ENCODE assay signal across 10 mouse cellular contexts in the genomic region with DNA sequence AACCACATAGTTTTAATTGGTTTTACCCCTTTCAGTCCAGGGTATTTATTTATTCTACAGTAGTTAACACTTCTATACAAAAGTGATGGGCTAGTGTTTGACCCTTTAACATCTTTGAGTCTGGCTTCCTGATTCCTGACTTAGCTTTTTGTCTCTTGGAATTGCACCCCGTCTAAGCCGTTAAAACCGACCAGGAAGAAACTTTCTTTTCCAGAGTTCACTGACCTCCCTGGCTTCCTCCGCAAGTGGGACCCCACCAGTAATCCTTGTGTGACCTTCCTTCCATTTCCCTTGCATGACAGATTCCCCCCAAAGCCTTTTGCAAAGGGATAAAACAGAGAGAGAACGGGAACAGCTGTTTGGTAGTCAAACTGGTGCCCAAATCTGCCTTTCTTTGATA. TPM values are rescaled to one million over a fixed set of nuclear protein-coding genes. Genes with fewer than 3 reads are reported as not detected.
DNase-seq lines count a peak whose midpoint lies in the region; ATAC-seq and TF ChIP-seq lines count a peak whose summit lies in the region.
"Had no signal": no experiment of that assay in that cellular context is flagged by ENCODE, and none has a peak within 500 bp of the region (broad histone marks: within the 10 kb centered on the region; RNA-seq: fewer than 3 reads in every experiment).

No protein-coding gene starts in this region.

- TF ChIP-seq CTCF in lung, embryonic 14.5 days (IDR thresholded peaks at IDR 0.05; ENCODE audit: low read depth) = no peak
- TF ChIP-seq CTCF in forebrain, postnatal 0 days (IDR thresholded peaks at IDR 0.05; ENCODE audit: low read depth) = no peak

- peak overlapping the region; percentile 96 for H3K4me2 ChIP-seq in lung, embryonic 14.5 days
- H3K4me2 ChIP-seq in forebrain, postnatal 0 days (ENCODE audit: low read depth) = peak overlapping the region; percentile 97; the same call in 1 of the 2 replicates
- peak overlapping the region; percentile 96 for H3K4me2 ChIP-seq in intestine, embryonic 15.5 days (replicated peaks)
- H3K4me2 ChIP-seq in neural tube, embryonic 13.5 days = peak overlapping the region; percentile 96

- 0 out of 2 replicates have a peak, but pooled peaks cover 3% of the 10 kb centered on the region for H3K4me1 ChIP-seq in lung, embryonic 14.5 days (ENCODE audit: insufficient read depth)
- no peaks in the 10 kb centered on the region for H3K4me1 ChIP-seq in forebrain, postnatal 0 days (ENCODE audit: insufficient read depth)
- peaks cover 2% of the 10 kb centered on the region; the same call in 1 of the 2 replicates for H3K4me1 ChIP-seq in intestine, embryonic 15.5 days (replicated peaks)
- H3K4me1 ChIP-seq in neural tube, embryonic 13.5 days (replicated peaks) = peaks cover 4% of the 10 kb centered on the region

- ATAC-seq in lung, embryonic 14.5 days (ENCODE audit: insufficient read depth) = no peak
- ATAC-seq in forebrain, postnatal 0 days = no peak
- no peak for ATAC-seq in intestine, embryonic 15.5 days
- ATAC-seq in neural tube, embryonic 13.5 days (ENCODE audit: low read depth) = no peak

- no peak overlapping the region for H3K27ac ChIP-seq in lung, embryonic 14.5 days (ENCODE audit: low read depth)
- H3K27ac ChIP-seq in forebrain, postnatal 0 days (ENCODE audit: low read depth, low read length) = no peak overlapping the region
- H3K27ac ChIP-seq in intestine, embryonic 15.5 days = no peak overlapping the region
- H3K27ac ChIP-seq in neural tube, embryonic 13.5 days (replicated peaks) = no peak overlapping the region

- 6% methylated on average over 5 of the region's 5 CpGs for WGBS in lung, embryonic 14.5 days
- 12% methylated on average over 5 of the region's 5 CpGs for WGBS in forebrain, postnatal 0 days
- WGBS in intestine, embryonic 15.5 days = 13% methylated on average over 5 of the region's 5 CpGs
- 13% methylated on average over 5 of the region's 5 CpGs for WGBS in neural tube, embryonic 13.5 days

- no peaks in the 10 kb centered on the region for H3K36me3 ChIP-seq in lung, embryonic 14.5 days (ENCODE audit: insufficient read depth)
- H3K36me3 ChIP-seq in forebrain, postnatal 0 days (ENCODE audit: insufficient read depth) = no peaks in the 10 kb centered on the region
- H3K36me3 ChIP-seq in intestine, embryonic 15.5 days = no peaks in the 10 kb centered on the region
- no peaks in the 10 kb centered on the region for H3K36me3 ChIP-seq in neural tube, embryonic 13.5 days

- no peaks in the 10 kb centered on the region for H3K27me3 ChIP-seq in lung, embryonic 14.5 days (ENCODE audit: insufficient read depth, low read length)
- no peaks in the 10 kb centered on the region; the same call in 1 of the 2 replicates for H3K27me3 ChIP-seq in forebrain, postnatal 0 days (ENCODE audit: insufficient read depth, low read length)
- no peaks in the 10 kb centered on the region for H3K27me3 ChIP-seq in intestine, embryonic 15.5 days (replicated peaks)
- H3K27me3 ChIP-seq in neural tube, embryonic 13.5 days = no peaks in the 10 kb centered on the region

- DNase-seq in lung, embryonic 14.5 days = peak; percentile 22
- no peak for DNase-seq in lung, postnatal 10 days
- DNase-seq in forebrain, postnatal 0 days = no peak
- no peak for DNase-seq in cerebellum, adult 9-10 months
- no peak for DNase-seq in layer of hippocampus, postnatal 10 days (ENCODE audit: low spot score in 2 of 2)
- no peak for DNase-seq in left cerebral cortex, adult 8-10 months (ENCODE audit: low spot score in 2 of 2)
- DNase-seq: gastrocnemius, postnatal 36 days had no signal

- H3K4me3 ChIP-seq in lung, embryonic 14.5 days (ENCODE audit: low read depth, low read length) = peak overlapping the region; percentile 70
- peak overlapping the region; percentile 55 for H3K4me3 ChIP-seq in forebrain, postnatal 0 days (ENCODE audit: low read depth, low read length)
- H3K4me3 ChIP-seq in intestine, embryonic 15.5 days (replicated peaks) = peak overlapping the region; percentile 7; the same call in 1 of the 2 replicates
- peak overlapping the region; percentile 61 for H3K4me3 ChIP-seq in neural tube, embryonic 13.5 days

- H3K9ac ChIP-seq in lung, embryonic 14.5 days = 0 out of 2 replicates have a peak overlapping the region, but pooled peaks have one; percentile 34
- no peak overlapping the region for H3K9ac ChIP-seq in forebrain, postnatal 0 days
- H3K9ac ChIP-seq in intestine, embryonic 15.5 days = 0 out of 2 replicates have a peak overlapping the region, but pooled peaks have one; percentile 3
- H3K9ac ChIP-seq in neural tube, embryonic 13.5 days = peak overlapping the region; percentile 10; the same call in 1 of the 2 replicates

- no peaks in the 10 kb centered on the region for H3K9me3 ChIP-seq in lung, embryonic 14.5 days (ENCODE audit: low read depth, low read length)
- no peaks in the 10 kb centered on the region for H3K9me3 ChIP-seq in forebrain, postnatal 0 days (ENCODE audit: low read length)
- H3K9me3 ChIP-seq in intestine, embryonic 15.5 days = no peaks in the 10 kb centered on the region
- no peaks in the 10 kb centered on the region for H3K9me3 ChIP-seq in neural tube, embryonic 13.5 days
- H3K9me3 ChIP-seq: megakaryocyte, embryonic 14.5 days had no signal

RNA-seq across cellular contexts. Expression of gene Plekhg1, which starts 1.6 kb away (rescaled TPM):
- 12.4 and 12.8 TPM in 2 replicates for polyA plus RNA-seq in lung, embryonic 14.5 days (2014; fragmentation: Nextera tagmentation; extraction: Ambion mirVana)
- total RNA-seq in forebrain, postnatal 0 days (2014; rRNA removed) = 6.3 and 10.7 TPM in 2 replicates
- polyA plus RNA-seq in forebrain, postnatal 0 days (2015; fragmentation: Nextera tagmentation; extraction: Ambion mirVana) = 2.0 and 4.3 TPM in 2 replicates
- polyA plus RNA-seq in intestine, embryonic 15.5 days (2015; fragmentation: Nextera tagmentation; extraction: Ambion mirVana) = 5.9 and 7.5 TPM in 2 replicates
- 7.6 and 8.7 TPM in 2 replicates for polyA plus RNA-seq in neural tube, embryonic 13.5 days (2015; fragmentation: Nextera tagmentation; extraction: Ambion mirVana)
- 10 to 100 TPM; 28.8 to 29.0 TPM for total RNA-seq in layer of hippocampus, postnatal 10 days (2021)
- total RNA-seq in left cerebral cortex, adult 8-10 months (2022) = 10 to 100 TPM in 1 of 4 experiments, 1 to 10 TPM in 3; 9.2 to 15.2 (median 9.3) TPM

Comparison
In these comparisons a context has a peak if more than half of its experiments do, and no peak if none do; other contexts are left out.
1. H3K4me3 ChIP-seq: peak in every context shown above with its lines; median percentile 70 in lung, embryonic 14.5 days; 61 in neural tube, embryonic 13.5 days; 55 in forebrain, postnatal 0 days; 7 in intestine, embryonic 15.5 days.